Mouse (Mus musculus) kidney, adult 2 months (tissue): ENCODE data around the gene Defa34. TPM values are rescaled to one million over a fixed set of nuclear protein-coding genes. Genes with fewer than 3 reads are reported as not detected.
"Not testable (repeated sequence)": the region's sequence is repeated elsewhere in the genome, so short reads cannot be mapped to it uniquely, and the experiment has no call there.

Experiments used
- DNase-seq: peaks from one replicate; pipeline ENCODE4 v3.0.0; 2021
- H3K27ac ChIP-seq: fragments of 200-500 bp; 2 replicates; pipeline ENCODE4 v1.5.1; 2012; ENCODE audit warnings: low read depth, low read length, control low read depth, inconsistent platforms; ENCODE audit not compliant: insufficient read depth
- H3K27me3 ChIP-seq: fragments of 200-500 bp; replicated peaks from 2 replicates; pipeline ENCODE4 v1.6.1; 2012; ENCODE audit warnings: mild to moderate bottlenecking, moderate library complexity, low read length, inconsistent platforms; ENCODE audit not compliant: control insufficient read depth, insufficient read depth
- H3K36me3 ChIP-seq: fragments of 200-500 bp; 2 replicates; pipeline ENCODE4 v1.6.1; 2012; ENCODE audit warnings: mild to moderate bottlenecking, moderate library complexity, low read length, inconsistent platforms; ENCODE audit not compliant: control insufficient read depth, insufficient read depth
- H3K4me1 ChIP-seq: fragments of 200-500 bp; 2 replicates; pipeline ENCODE4 v1.6.1; 2011; ENCODE audit warnings: low read length; ENCODE audit not compliant: control insufficient read depth, insufficient read depth
- H3K4me3 ChIP-seq: fragments of 200-500 bp; 2 replicates; pipeline ENCODE4 v1.5.1; 2011; ENCODE audit warnings: mild to moderate bottlenecking, low read depth, low read length, control low read depth; ENCODE audit not compliant: insufficient read depth
- WGBS: fragments of 180-500 bp; shearing (Covaris S2); methylation state at CpG from one replicate; pipeline ENCODE4 v1.1.7; 2018; 5-methylcytosine and 5-hydroxymethylcytosine counted together
- polyA plus RNA-seq: library from polyadenylated mRNA; depleted of rRNA; stranded (reverse); fragments of >200 nt; gene quantifications from 2 replicates; pipeline ENCODE4 v1.2.3, GENCODE M21; 2012; rRNA removed

The Defa34 gene
- not detected in 2 replicates for polyA plus RNA-seq

GRCm38 (mm10) chr8:21665497-21665896, at the start of gene Defa34:
Gene Defa34, plus strand, starts transcription at chr8:21665797.
- 100% methylated on average over 1 of the region's 1 CpGs for WGBS
- not testable (repeated sequence) for H3K4me1 ChIP-seq, DNase-seq, H3K27me3 ChIP-seq, H3K4me3 ChIP-seq, H3K27ac ChIP-seq, H3K36me3 ChIP-seq

- 86% methylated on average over 1 of the region's 1 CpGs for WGBS
- not testable (repeated sequence) for H3K27ac ChIP-seq, H3K36me3 ChIP-seq, H3K27me3 ChIP-seq, DNase-seq, H3K4me1 ChIP-seq, H3K4me3 ChIP-seq
These were observed 47.7 kb upstream of the Defa34 start, which contains the start of gene Defa26 for GRCm38 (mm10) chr8:21617883-21618282. Gene Defa26, plus strand, starts transcription at chr8:21618183.

- WGBS: 67% methylated on average over 1 of the region's 2 CpGs
- H3K36me3 ChIP-seq, H3K27me3 ChIP-seq, DNase-seq, H3K4me1 ChIP-seq, H3K4me3 ChIP-seq, H3K27ac ChIP-seq: not testable (repeated sequence)
These were observed 10.1 kb upstream of the Defa34 start, which contains the start of gene Defa17 for GRCm38 (mm10) chr8:21655480-21655879. Gene Defa17, plus strand, starts transcription at chr8:21655780.

GRCm38 (mm10) chr8:21703545-21703944, 37.9 kb downstream of the Defa34 start, which contains the start of gene AY761184:
Gene AY761184, minus strand, starts transcription at chr8:21703645.
- H3K4me1 ChIP-seq, H3K4me3 ChIP-seq, H3K27me3 ChIP-seq, H3K27ac ChIP-seq, DNase-seq, H3K36me3 ChIP-seq: not testable (repeated sequence)
- WGBS: 74% methylated on average over 2 of the region's 2 CpGs

Other genes starting within 250 kb of the Defa34 start
- gene Defa36, start 238.4 kb upstream of the Defa34 start, polyA plus RNA-seq: not detected in 2 replicates
- not detected in 2 replicates for gene Gm7849, start 209.2 kb upstream of the Defa34 start, polyA plus RNA-seq
- not detected in 2 replicates for gene Defa20, start 156.5 kb upstream of the Defa34 start, polyA plus RNA-seq
- not detected in 2 replicates for gene Defa32, start 136.8 kb upstream of the Defa34 start, polyA plus RNA-seq
- gene Defa37, start 100.4 kb upstream of the Defa34 start, polyA plus RNA-seq: not detected in 2 replicates
- not detected in 2 replicates for gene Defa28, start 82.8 kb upstream of the Defa34 start, polyA plus RNA-seq
- not detected in 2 replicates for gene Gm7861, start 71.3 kb upstream of the Defa34 start, polyA plus RNA-seq
- not detected in 2 replicates for gene Defa26, start 47.6 kb upstream of the Defa34 start, polyA plus RNA-seq
- not detected in 2 replicates for gene Defa17, start 10.0 kb upstream of the Defa34 start, polyA plus RNA-seq
- gene AY761184, start 37.8 kb downstream of the Defa34 start, polyA plus RNA-seq: not detected in 2 replicates
- gene Defa24, start 68.7 kb downstream of the Defa34 start, polyA plus RNA-seq: not detected in 2 replicates
- not detected in 2 replicates for gene Defb50, start 157.7 kb downstream of the Defa34 start, polyA plus RNA-seq
- gene Defb2, start 174.1 kb downstream of the Defa34 start, polyA plus RNA-seq: 1.5 and 2.4 TPM in 2 replicates
- not detected in 2 replicates for gene Defb10, start 193.1 kb downstream of the Defa34 start, polyA plus RNA-seq
- not detected in 2 replicates for gene Defb9, start 219.6 kb downstream of the Defa34 start, polyA plus RNA-seq
- 3.6 and 3.9 TPM in 2 replicates for gene Defb11, start 240.6 kb downstream of the Defa34 start, polyA plus RNA-seq